Comparison of ENCODE assay signal across 8 mouse cellular contexts in genomic region chr6:21949771-21950448, GRCm38 (mm10). TPM values are rescaled to one million over a fixed set of nuclear protein-coding genes. Genes with fewer than 3 reads are reported as not detected.
DNase-seq lines count a peak whose midpoint lies in the region; ATAC-seq and TF ChIP-seq lines count a peak whose summit lies in the region.

No protein-coding gene starts in this region.

- in situ Hi-C loops in Patski (cut with MboI; ENCODE audit: low pct_unique_long_range_greater_than_20kb) = no loop called here

- H3K36me3 ChIP-seq in hindbrain, embryonic 15.5 days = peaks cover 13% of the 10 kb centered on the region; the same call in 1 of the 2 replicates

- peak overlapping the region; percentile 77 for H3K4me2 ChIP-seq in hindbrain, embryonic 15.5 days

- H3K9me3 ChIP-seq in hindbrain, embryonic 15.5 days = no peaks in the 10 kb centered on the region

- H3K4me1 ChIP-seq in hindbrain, embryonic 15.5 days (replicated peaks) = peaks cover 18% of the 10 kb centered on the region

- peak overlapping the region; percentile 73 for H3K9ac ChIP-seq in hindbrain, embryonic 15.5 days

- peaks cover 8% of the 10 kb centered on the region for H3K27me3 ChIP-seq in Patski
- no peaks in the 10 kb centered on the region for H3K27me3 ChIP-seq in hindbrain, embryonic 15.5 days

- no peak for TF ChIP-seq CTCF in Patski (IDR thresholded peaks at IDR 0.05)

- peak; percentile 54 for DNase-seq in Patski (ENCODE audit: low read depth, low spot score)
- DNase-seq in cerebellum, postnatal 14 days = peak; percentile 99
- DNase-seq in frontal cortex, postnatal 25 days (ENCODE audit: low spot score in 2 of 2) = peak; percentile 92 to 93
- DNase-seq in left cerebral cortex, adult 11 months (ENCODE audit: low spot score) = peak; percentile 98
- DNase-seq in lung, postnatal 4 days = peak; percentile 98
- DNase-seq in retina, postnatal 7 days (ENCODE audit: low read depth, low spot score) = peak; percentile 93
- DNase-seq in urinary bladder, adult 2 months (ENCODE audit: low spot score) = peak; percentile 86

- peak; percentile 91 for ATAC-seq in Patski
- ATAC-seq in hindbrain, embryonic 15.5 days (ENCODE audit: low FRiP score, low read depth) = peak; percentile 97

- CTCF ChIA-PET in Patski (lab: Charles Lee) = interaction anchor here (1.4 kb wide), 1 partner anchor 99 kb away, joined by 3 read pairs; no protein-coding TSS in a partner anchor

- peak overlapping the region; percentile 57 for H3K4me3 ChIP-seq in hindbrain, embryonic 15.5 days

- under 1% methylated on average over 64 of the region's 68 CpGs for WGBS in hindbrain, embryonic 15.5 days

- peak overlapping the region; percentile 99 for H3K27ac ChIP-seq in hindbrain, embryonic 15.5 days (replicated peaks)

- POLR2A ChIA-PET in Patski (lab: Charles Lee) = no interaction called here

RNA-seq across cellular contexts. Expression of gene Ing3, which starts 0.5 kb away (rescaled TPM):
- polyA plus RNA-seq in Patski (2021) = 19.9 TPM
- polyA plus RNA-seq in hindbrain, embryonic 15.5 days (2015; fragmentation: Nextera tagmentation; extraction: Ambion mirVana) = 42.6 and 45.4 TPM in 2 replicates
- polyA plus RNA-seq in urinary bladder, adult 2 months (2012; rRNA removed) = 15.5 and 16.1 TPM in 2 replicates

RNA-seq across cellular contexts. Expression of gene Cped1, which starts 35.8 kb away (rescaled TPM):
- polyA plus RNA-seq in Patski (2021) = 0.41 TPM
- 3.7 and 4.6 TPM in 2 replicates for polyA plus RNA-seq in hindbrain, embryonic 15.5 days (2015; fragmentation: Nextera tagmentation; extraction: Ambion mirVana)
- polyA plus RNA-seq in urinary bladder, adult 2 months (2012; rRNA removed) = 28.5 and 33.2 TPM in 2 replicates

Comparison
In these comparisons a context has a peak if more than half of its experiments do, and no peak if none do; other contexts are left out.
1. Peak in every context shown above with its lines: DNase-seq, ATAC-seq, H3K4me3 ChIP-seq and H3K27ac ChIP-seq.